Mouse (Mus musculus) frontal cortex, adult 2 months (tissue): ENCODE measurements around the gene Npw. TPM values are rescaled to one million over a fixed set of nuclear protein-coding genes. Genes with fewer than 3 reads are reported as not detected.
A peak's percentile ranks its signal among the peaks of the same experiment; 100 is the strongest.
"Not testable (repeated sequence)": the region's sequence is repeated elsewhere in the genome, so short reads cannot be mapped to it uniquely, and the experiment has no call there.

Experiments used
- DNase-seq, 2 experiments: peaks; one replicate each; pipeline ENCODE4 v3.0.0; 2022; ENCODE audit warnings: low spot score in 1 of 2; ENCODE audit errors: extremely low spot score in 1 of 2
- polyA plus RNA-seq: library from polyadenylated mRNA; depleted of rRNA; stranded (reverse); fragments of >200 nt; gene quantifications from 2 replicates; pipeline ENCODE4 v1.2.3, GENCODE M21; 2012

The Npw gene
- polyA plus RNA-seq, 1 experiment: not detected

GRCm38 (mm10) chr17:24674277-24674676, 16.0 kb upstream of the Npw start:
- peak in 1 of 2 experiments; percentile 80 for DNase-seq

- no peak for DNase-seq
These were observed 13.9 kb upstream of the Npw start for GRCm38 (mm10) chr17:24672141-24672540.

- no peak for DNase-seq
These were observed 13.1 kb upstream of the Npw start for GRCm38 (mm10) chr17:24671346-24671745.

- DNase-seq: no peak
These were observed 12.1 kb upstream of the Npw start for GRCm38 (mm10) chr17:24670246-24670844.

- DNase-seq: peak; percentile 84 to 94
These were observed 11.4 kb upstream of the Npw start, which contains the start of gene Zfp598 for GRCm38 (mm10) chr17:24669545-24670245. Zfp598 (plus strand) TSS chr17:24669687.

- DNase-seq: not testable (repeated sequence)
These were observed 10.9 kb upstream of the Npw start for GRCm38 (mm10) chr17:24669214-24669544.

GRCm38 (mm10) chr17:24667416-24667815, 9.2 kb upstream of the Npw start:
- DNase-seq: peak in 1 of 2 experiments; percentile 70

- not testable (repeated sequence) for DNase-seq
These were observed 8.8 kb upstream of the Npw start for GRCm38 (mm10) chr17:24667011-24667410.

GRCm38 (mm10) chr17:24654969-24655368, 3.3 kb downstream of the Npw start:
- no peak for DNase-seq

GRCm38 (mm10) chr17:24653967-24654710, 4.1 kb downstream of the Npw start:
- DNase-seq: peak in 1 of 2 experiments; percentile 76

- no peak for DNase-seq
These were observed 6.4 kb downstream of the Npw start for GRCm38 (mm10) chr17:24651835-24652234.

- DNase-seq: no peak
These were observed 7.5 kb downstream of the Npw start for GRCm38 (mm10) chr17:24650766-24651165.

GRCm38 (mm10) chr17:24650070-24650616, 8.1 kb downstream of the Npw start, which contains the start of gene Slc9a3r2:
Slc9a3r2 (minus strand) TSS chr17:24650327.
- DNase-seq: no peak

GRCm38 (mm10) chr17:24649581-24650069, 8.6 kb downstream of the Npw start:
- DNase-seq: no peak

GRCm38 (mm10) chr17:24648731-24649377, 9.4 kb downstream of the Npw start:
- DNase-seq: no peak

- DNase-seq: no peak
These were observed 10.8 kb downstream of the Npw start for GRCm38 (mm10) chr17:24647493-24647892.

- DNase-seq: no peak
These were observed 11.9 kb downstream of the Npw start for GRCm38 (mm10) chr17:24646381-24646780.

- DNase-seq: no peak
These were observed 12.3 kb downstream of the Npw start for GRCm38 (mm10) chr17:24645916-24646315.

- DNase-seq: peak in 1 of 2 experiments; percentile 30
These were observed 13.2 kb downstream of the Npw start for GRCm38 (mm10) chr17:24644875-24645721.
